Mouse (Mus musculus): ENCODE data around the gene Polr3c.
"Not testable (repeated sequence)": the region's sequence is repeated elsewhere in the genome, so short reads cannot be mapped to it uniquely, and the experiment has no call there.

Gene Polr3c

DNA sequence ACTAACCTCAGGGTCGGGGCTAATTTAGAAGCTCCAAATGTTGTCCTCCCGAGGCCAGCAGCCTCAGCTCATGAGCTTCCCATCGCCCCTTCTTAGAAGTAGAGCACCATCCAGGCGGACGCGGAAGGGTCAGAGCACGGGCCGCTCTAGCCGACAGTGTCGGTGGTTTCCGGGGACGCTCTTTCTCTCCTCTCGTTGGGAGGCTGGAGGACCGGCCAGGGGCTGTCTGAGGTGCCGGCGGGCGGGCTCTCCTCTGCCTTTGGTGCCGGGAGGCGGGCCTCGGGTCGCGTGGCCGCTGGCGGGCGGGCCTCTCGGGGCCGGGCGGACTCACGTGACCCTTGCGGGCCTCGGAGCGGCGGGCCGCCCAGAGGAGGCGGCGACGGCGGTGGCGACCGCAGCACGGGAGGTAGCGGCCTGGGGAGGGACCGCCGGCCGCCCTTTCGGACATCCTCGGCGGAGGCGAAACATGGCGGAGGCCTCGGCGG is at the start of gene Polr3c, which contains the start of gene Rnf115:
TSS of gene Polr3c (minus strand) at position 286 of the 485 bp plus-strand sequence.
TSS of gene Rnf115 (plus strand) at position 322 of the 485 bp plus-strand sequence.
- peak; percentile 98 for DNase-seq (ENCODE audit: low spot score)

DNA sequence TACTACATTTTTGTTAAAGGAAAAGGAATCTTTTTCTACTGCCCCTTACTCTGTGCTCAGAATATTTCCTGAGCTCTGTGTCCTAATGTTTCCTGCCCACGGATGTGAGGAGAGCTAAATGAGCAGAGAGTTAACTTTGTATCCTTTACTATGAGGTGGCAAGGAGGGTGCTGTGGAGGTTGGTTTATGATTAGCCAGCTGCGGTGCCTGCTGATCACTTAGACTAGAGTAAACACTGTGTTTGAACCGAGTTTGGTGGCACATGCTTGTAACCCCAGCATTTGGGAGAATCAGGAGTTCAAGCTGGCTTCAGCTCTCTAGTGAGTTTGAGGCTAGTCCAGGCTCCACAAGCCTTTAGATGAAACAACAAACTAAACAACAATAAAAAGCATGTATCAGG is 49.7 kb upstream of the Polr3c start:
- no peak for DNase-seq (ENCODE audit: low spot score)

DNA sequence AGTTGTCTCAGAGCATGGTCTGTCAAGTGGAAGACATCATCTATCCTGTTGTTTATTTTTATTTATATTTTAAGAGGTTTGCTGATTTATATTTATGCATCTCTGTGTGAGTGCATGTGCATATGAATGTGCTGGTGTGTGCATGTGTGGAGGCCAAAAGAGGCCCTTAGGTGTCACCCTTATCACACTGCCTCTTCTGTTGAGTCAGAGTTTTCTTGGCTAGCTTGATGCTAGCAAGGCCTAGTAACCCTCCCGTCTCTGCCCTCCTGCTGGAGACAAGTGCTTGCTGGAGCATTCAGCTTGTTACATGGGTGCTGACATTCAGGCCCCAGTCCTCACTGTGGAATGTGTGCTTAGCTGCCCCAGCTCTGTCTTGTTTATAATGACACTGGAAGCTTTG is 45.5 kb upstream of the Polr3c start:
- no peak for DNase-seq (ENCODE audit: low spot score)

DNA sequence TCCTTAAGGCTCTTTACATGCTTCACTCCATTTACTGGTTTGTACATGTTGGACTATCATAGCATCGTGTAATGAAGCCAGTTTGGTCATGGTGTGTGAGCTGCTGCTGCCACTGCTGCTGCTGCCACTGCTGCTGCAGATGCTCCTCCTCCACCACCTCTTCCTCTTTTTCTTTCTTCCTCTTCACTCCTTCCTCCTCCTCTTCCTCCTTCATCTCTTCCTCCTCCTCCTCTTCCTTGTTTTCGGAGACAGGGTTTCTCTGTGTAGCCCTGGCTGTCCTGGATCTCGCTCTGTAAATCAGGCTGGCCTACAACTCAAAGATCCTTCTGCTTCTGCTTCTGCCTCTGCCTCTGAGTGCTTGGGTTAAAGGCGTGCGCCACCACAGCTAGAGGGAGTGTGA is 42.5 kb upstream of the Polr3c start:
- DNase-seq (ENCODE audit: low spot score) = no peak

DNA sequence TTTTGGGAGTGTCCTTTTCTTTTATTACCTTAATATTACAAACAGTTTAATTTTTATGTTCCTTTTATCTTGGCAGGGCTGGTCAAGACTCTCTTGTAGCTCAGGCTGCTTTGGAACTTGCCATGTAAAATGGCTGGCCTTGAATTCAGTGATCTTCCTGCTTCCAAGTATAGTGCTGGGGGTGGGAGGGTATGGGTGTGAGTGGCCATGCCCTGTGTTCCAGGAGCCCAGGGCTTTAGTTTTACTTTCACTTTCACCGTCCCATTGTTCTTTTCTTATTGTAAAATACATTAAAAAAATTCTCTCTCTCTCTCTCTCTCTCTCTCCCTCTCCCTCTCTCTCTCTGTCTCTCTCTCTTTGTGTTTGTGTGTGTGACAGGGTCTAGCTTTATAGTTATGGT is 37.1 kb upstream of the Polr3c start:
- DNase-seq (ENCODE audit: low spot score) = no peak

DNA sequence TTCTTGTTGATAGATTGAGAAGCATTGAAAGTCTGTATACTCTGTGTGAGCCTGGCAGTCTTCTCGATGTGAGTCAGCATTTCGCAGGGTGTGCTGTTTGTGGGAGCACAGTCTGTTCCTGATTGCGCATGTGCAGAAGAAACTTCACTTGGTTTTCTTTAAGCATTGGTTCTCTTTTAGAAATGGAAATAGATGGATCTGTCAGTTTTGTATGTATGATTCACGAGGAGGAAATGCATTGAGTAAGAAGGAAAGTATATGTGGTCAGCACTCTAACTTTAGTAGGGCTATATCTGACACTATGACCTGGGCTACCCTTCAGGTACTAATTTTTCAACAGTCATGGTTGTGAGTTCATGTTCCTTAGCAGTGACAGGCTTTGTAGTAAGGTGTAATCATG is 32.3 kb upstream of the Polr3c start:
- no peak for DNase-seq (ENCODE audit: low spot score)

DNA sequence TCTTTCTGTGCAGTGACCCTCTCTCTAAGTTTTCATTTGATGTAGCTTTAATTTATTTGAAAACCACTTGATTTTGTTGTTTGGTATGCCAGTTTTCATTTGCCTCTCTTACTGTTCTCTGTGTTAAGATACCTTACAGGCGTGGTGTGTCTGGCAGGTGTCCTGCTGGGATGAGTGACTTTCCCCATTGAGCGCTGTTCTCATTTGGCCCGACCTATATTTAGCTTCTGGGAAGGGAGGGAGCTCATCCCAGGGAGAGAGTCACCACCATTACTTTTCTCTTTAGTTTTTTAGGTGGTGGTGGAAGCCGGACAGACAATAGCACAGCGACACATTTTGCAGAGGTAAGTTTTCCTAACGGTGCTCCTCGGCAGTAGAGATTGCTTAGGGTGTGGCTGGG is 30.3 kb upstream of the Polr3c start:
- DNase-seq (ENCODE audit: low spot score) = no peak

DNA sequence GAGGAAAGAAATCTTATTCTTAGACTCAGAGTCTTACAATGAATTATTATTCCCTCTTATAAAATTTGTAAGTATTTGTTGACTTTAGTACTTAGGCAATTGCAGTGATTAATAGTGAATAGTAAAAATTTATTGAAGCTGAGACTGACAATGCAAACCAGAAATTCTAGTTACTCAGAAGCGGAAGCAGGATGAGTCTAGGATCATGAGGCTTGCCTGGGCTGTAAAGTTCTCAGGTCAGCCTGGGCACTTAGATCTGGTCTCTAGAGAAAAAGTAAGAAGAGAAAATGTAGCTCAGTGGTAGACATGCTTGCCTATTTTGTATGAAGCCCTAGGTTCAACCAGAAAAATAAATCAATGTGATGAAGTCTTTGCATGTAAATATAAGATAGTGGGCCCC is 28.5 kb upstream of the Polr3c start:
- DNase-seq (ENCODE audit: low spot score) = no peak

DNA sequence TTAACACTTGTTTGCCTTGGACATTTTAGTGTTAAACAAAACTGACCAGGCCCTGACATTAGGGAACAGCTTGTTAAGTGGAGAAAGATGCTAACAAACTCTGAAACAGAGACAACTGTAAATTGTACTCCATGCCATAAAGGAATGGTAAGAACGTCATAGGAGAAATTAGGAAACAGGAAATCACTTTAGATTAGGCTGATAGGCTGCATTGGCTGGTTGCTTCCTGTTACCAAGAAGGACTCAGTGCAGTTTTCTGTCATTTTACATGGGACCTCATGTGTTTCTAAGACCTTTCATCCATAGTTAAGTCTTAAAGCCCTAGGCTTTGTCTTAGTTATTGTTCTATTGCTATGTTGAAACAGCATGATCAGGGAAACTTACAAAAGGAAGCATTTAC is 19.4 kb upstream of the Polr3c start:
- DNase-seq (ENCODE audit: low spot score) = no peak

DNA sequence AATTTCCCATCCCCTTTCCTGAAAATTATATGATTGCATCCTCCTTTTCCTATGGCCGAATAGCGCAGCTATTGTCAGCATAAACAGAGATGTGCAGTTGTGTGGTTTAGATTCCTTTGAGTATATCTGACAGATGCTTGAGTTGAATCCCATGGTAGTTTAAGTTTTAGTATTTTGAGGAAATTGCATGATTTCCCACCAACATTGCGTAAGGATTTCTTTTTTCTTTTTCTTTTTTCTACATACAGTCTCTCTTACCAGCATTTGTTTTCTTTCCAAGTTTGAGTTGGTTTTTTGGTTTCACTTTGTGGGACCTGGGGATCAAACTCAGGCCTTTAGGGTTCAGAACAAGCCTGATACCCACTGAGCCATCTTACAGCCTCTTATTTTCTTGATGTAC is 16.9 kb upstream of the Polr3c start:
- no peak for DNase-seq (ENCODE audit: low spot score)

DNA sequence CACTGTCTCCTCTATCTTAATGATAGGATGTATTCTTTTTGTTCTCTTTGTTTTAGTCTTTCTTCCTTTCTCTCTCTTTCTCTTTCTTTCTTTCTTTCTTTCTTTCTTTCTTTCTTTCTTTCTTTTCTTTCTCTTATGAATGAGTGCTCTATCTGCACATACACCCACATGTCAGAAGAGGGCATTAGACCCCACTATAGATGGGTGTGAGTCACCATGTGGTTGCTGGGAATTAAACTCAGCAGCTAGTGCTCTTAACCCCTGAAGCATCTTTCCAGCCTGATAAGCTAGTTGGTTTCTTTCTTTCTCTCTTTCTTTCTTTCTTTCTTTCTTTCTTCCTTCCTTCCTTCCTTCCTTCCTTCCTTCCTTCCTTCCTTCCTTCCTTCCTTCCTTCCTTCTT is 12.9 kb upstream of the Polr3c start:
- DNase-seq (ENCODE audit: low spot score) = not testable (repeated sequence)

DNA sequence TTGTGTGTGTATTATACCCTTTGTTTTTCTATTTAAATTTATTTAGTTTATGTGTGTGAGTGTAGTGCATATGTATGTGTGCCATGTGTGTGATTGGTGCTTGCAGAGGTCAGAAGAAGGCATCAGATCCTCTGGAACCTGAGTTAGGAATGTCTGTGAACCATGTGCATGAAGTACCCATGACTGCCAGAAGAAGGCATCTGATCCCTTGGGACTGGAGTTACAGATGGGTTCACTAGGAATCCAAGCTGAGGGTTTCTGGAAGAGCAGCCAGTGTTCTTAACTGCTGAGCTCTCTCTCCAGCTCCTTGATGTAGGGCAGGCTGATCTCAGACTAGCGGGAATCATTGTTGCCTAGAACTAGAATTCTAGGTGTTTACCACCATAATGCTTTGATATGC is 10.6 kb upstream of the Polr3c start:
- peak; percentile 41 for DNase-seq (ENCODE audit: low spot score)

DNA sequence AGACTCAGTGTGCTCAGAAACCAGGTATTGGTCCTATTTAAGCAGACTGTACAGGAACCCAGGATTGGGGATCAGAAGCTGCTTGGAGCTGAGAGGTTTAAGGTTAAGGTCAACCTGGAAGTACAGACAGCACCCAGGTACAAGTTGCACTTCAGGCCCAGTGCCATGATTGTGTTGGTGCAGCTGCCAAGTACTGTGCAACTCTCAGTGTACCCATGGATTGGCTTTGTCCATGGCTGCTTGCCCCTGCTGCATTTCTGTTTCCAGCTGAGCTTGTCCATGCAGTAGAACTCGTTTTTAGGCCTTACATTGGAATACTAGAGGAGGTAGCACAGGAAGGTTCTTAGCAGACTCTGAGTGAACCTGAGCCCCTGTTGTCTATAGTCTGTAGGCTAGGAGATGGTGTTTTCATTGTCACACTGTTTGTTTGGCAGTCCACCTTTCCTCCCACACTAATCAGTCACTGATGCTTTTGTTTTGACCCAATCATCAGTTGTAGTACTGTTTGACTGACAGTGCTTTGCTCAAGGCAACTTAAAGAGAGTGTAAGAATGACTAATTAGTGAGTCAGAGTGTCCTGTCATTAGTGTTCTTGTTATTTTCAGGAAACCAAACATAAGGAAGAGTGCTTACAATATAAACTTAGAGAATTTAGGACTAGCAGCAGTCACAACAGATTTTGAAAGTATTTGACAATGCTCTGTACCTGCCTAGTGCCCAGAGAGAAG is 9.7 kb upstream of the Polr3c start:
- DNase-seq (ENCODE audit: low spot score) = no peak

DNA sequence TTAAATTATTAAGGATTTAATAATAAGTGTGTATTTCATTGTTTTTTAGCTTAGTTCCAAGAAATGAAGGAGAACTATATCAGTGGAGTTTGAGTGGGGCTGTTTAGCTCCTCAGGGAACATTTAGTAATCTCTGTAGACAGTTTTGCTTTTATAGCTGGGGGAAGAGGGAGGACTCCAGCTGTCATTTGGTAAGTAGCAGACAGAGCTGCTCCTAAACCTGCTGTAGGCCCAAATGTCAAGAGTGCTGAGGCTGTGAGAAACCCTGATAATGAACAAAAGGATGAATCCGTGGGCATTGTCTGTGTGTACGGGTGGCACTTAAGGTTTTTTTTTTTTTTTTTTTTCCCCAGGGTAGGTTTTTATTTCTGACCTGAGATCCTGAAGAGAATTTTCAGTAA is 7.8 kb upstream of the Polr3c start:
- DNase-seq (ENCODE audit: low spot score) = no peak

DNA sequence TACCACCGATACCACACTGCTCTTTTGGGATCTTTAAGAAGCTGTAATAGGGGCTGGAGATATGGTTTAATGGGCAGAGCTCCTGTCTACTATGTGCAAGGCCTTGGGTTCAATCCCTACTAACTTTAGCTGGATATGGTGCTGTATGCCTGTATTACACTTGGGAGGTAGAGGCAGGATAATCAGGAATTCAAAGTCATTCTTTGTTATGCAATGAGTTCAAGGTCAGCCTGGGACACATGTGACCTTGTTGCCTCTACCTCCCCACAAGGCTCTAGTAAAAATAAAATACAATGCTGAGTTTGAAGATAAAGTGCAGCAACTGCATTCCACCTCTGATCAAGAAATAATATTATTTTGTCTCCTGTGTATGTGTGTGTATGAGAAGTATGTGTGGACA is 6.6 kb upstream of the Polr3c start:
- no peak for DNase-seq (ENCODE audit: low spot score)

DNA sequence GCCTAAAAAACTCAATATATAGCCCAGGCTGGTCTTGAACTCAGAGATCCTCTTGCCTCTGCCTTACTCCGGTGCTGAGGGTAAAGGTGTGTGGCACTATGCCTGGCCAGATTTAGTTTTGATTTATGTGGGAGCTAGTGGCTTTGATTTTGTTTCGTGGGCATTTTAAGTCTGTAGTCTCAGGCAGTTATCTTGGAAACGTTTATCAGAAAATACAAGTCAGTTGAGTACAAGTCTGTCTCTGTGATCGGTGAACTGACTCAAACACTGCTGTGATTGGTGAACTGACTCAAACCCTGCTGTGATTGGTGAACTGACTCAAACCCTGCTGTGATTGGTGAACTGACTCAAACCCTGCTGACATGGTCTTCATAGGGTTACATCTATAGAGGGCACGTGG is 3.4 kb upstream of the Polr3c start:
- no peak for DNase-seq (ENCODE audit: low spot score)

DNA sequence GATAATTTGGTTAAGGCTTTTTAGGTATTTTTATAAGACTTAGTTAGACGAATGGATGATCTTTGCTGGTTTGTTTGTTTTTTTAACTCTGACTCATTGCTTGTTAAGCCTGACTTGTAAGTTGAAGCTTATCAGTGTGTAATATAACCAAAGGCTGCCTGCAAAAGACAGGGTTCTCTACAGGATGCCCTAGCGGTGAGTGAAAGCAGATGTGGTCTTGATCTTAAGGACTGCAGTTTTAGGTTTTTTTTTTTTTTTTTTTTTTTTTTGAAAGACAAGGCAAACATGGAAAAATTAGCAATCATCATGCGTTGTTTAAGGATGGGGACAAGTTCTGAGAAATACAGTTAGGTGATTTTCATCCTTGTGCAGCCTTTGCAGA is 2.0 kb upstream of the Polr3c start:
- DNase-seq (ENCODE audit: low spot score) = no peak

DNA sequence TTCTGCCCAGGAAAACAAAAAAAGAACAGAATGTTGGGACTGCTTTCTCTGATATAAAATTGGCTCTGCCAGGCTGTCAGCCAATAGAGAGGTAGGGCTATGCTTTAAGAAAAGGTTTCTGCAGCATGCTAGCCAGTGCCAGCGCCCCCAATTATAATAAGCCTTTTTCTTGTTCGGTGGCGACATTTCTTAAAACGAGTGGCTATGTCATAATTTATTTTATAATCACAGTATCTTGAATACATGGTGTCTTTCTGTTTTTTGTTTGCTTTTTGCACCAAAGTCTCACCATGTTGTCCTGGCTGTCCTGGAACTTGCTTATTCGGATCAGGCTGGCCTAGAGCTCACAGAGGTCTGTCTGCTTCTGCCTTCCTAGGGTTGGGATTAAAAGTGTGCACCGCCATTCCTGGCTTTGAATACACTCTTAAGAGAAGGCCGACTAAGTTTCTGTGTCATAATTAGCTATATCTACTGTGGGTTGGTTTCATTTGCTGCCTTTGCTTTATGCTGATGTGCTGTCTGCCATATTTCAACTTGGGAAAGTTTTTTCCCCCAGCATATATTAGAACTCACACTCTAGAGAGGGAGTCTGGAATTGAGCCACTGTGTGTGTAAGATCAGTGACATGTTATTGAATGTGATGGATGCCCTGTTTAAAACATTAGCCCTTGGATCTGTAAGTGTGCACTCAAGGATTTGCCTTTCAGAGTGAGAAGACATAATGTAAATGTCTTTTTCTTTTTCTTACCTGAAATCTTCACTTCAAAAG is 1.4 kb upstream of the Polr3c start:
- no peak for DNase-seq (ENCODE audit: low spot score)

DNA sequence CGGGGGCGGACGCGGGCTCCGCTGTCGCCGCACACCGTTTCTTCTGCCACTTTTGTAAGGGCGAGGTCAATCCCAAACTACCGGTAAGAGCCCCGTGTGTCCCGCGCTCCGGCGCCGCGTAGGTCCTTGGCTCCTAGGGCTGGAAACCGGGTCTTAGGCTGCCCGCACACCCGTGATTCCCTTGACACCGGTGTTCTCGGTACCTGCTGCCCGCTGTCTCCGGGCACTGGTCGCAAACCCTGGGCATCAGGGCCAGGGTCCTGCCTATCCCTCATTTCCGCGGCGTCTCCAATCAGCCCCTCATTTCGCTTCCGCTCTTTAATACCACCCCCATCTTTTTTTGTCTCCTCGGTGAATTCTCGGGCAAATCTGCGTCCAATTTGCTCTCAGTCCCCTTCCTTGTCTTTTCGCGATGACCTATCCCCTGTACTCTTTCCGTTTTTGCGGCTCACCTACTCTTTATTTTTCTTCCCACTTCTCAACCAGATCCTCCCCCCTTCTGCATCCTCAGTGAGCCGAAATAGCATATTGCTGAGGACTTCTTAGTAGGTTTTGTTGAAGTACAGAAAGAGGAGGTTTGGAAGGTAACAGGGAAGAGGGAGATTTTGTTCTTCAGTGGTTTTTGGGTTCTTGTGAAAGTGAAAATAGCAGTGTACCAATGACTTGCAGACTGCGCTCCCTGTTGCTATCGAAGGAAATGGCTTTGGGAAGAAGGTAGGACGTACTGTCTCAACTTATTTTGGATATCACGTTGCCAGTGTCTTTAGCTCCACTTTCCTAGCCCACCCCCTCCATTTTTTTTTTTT is 603 bp upstream of the Polr3c start:
- DNase-seq (ENCODE audit: low spot score) = peak; percentile 54

DNA sequence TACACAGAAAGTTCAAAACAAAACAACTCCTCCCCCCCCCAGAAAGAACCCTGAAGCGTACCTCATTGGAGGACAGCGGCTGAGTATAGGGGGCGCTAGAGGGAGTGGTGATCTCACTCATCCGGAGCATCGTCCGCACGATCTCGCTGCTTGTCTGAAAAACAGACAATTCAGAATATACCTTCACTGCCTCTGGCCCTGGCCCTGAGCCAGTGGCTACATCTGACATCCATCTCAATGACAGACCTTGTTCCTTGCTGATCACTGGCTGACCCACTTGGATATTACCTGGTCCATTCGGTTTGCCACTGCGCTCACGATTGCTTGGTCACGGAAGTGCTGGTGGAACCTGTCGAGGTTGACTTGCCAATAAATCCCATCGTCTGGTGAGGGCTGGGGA is 8.3 kb downstream of the Polr3c start:
- DNase-seq (ENCODE audit: low spot score) = peak; percentile 63

DNA sequence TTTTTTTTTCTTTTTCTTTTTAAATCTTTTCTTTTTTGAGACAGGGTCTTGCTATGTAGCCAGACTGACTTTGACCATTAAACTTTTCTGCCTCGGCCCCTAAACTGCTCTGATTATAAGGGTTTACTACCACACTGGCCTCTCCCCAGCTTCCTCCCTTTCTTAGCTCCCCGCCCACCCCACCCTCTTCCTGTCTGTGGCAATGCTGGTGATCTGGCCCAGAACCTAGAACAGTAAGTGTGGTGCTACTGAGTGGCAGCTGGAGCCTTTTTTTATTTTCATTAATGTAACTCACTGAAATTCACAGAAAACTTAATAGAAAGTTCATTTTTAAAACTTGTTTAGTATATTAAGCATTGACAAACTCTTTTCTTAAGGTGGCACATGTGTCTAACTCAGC is 11.6 kb downstream of the Polr3c start:
- no peak for DNase-seq (ENCODE audit: low spot score)

DNA sequence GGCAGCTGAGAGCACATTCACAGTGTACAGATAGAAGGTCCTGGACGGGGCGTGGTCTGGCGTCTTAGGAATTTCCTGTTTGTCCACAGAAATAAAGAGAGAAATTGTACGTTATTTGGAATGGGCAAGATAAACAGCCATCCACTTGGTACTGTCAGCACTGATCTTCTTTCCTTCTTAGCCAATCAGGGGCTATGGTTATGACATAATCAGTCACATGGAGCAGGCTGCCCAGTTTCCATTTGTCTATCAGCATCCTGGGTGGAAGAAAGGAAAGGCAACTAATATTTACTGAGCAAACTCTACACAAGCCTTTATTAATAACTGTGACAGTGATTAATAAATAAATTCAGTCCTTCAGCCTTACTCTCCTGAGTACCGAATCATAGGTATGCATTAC is 13.1 kb downstream of the Polr3c start:
- DNase-seq (ENCODE audit: low spot score) = no peak

DNA sequence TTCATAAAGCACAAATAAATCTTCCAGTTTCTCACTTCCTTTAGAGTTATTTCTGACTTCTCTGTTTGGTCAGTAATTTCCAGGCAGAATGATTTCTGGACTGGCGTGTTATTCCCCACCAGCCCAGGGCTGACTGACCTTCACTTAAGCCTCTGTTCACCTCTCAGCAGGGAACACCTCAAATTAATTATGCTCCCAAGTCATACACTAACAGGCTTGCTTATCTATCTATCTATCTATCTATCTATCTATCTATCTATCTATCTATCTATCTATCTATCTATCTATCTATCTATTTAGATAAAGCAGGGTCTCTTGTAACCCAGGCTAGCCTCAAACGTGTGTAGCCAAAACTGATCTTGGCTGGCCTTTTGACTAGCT is 18.8 kb downstream of the Polr3c start:
- no peak for DNase-seq (ENCODE audit: low spot score)

Measured in retina, embryonic 14.5 days (tissue).